Mouse (Mus musculus) layer of hippocampus, postnatal 10 days (tissue): ENCODE measurements around the gene Spata17. TPM values are rescaled to one million over a fixed set of nuclear protein-coding genes. Genes with fewer than 3 reads are reported as not detected.
A peak's percentile ranks its signal among the peaks of the same experiment; 100 is the strongest.

Experiments
- DNase-seq, 2 experiments: peaks; one replicate each; pipeline ENCODE4 v3.0.0; 2021; ENCODE audit warnings: low spot score in 2 of 2
- total RNA-seq, 2 experiments: library from RNA; stranded (reverse); gene quantifications; 2 replicates each; pipeline ENCODE4 v1.2.3; 2021

Gene Spata17
- total RNA-seq, 2 experiments from 2014 or later = 0.87 to 1.1 TPM

DNA sequence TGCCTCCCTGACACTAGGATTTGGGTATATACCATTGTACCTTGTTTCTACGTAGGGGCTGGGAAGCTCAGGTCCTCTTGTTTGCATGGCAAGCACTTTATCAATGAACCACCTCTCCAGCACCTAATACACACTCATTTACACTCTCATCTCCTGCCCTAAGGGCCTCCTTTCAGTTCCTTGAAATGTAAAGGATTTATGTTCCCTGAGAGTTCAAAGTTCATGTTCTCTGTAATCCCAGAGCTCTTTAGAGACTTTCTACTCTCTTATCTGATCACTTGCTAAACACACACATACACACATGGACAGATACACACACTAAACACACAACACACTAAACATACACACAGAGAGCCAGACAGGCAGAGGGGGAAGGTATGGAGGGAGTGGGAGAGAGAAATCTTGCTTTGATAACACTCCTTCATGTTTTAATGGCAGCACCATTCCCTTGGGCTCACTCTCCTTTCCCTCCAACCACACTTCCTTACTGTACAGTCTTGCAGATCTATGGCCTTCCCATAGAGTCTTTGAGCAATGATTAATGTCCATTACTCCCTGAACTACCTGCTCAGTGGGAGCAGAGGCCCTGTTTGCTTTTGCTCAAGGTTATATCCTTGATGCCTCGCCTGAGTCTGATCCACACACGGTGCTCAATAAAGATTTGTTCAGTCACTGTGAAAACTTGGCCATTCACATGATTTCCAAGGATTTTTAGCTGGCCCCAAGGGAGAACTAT lies 126.4 kb downstream of the Spata17 start:
- DNase-seq = no peak

DNA sequence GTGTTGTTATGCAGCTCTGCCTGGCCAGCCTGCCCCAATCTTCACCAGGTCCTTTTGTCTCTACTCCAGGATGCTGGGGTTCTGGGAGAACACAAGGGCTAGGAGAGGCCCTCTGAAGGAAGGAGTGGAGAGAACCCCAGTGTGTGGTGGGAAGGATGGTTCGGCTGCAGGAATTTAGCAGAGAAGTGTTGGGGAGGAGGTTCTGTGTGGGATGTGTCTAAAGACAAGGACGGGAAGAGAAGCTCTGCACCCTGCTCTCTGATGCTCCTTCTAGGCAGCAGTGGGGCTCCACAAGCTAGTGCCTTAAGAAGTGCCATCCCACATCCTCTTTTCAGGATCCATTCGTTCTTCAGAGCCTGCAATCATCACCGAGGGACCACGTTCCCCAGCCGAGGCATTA lies 129.2 kb downstream of the Spata17 start:
- no peak for DNase-seq

DNA sequence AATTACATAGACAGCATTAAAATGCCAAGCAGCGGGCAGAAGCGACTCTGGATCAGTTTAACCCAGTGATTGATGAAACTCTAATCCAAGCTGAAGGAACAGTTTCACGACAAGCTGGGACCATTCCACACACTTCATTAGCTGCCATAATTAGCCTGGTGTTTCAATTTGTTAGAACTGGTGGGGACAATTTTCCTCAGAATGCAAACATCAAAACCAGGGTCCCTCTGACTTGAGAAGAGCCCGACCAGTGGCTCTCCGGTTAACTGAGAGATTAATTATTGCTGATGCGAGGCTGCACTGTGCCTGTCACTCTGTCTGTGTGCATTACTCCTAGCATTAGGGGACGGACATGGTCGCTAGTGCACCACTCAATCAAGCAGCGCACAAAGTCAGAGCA lies 137.9 kb downstream of the Spata17 start:
- no peak for DNase-seq

- no peak for DNase-seq
Observed at GRCm38 (mm10) chr1:187077043-187077334, 138.3 kb downstream of the Spata17 start.

DNA sequence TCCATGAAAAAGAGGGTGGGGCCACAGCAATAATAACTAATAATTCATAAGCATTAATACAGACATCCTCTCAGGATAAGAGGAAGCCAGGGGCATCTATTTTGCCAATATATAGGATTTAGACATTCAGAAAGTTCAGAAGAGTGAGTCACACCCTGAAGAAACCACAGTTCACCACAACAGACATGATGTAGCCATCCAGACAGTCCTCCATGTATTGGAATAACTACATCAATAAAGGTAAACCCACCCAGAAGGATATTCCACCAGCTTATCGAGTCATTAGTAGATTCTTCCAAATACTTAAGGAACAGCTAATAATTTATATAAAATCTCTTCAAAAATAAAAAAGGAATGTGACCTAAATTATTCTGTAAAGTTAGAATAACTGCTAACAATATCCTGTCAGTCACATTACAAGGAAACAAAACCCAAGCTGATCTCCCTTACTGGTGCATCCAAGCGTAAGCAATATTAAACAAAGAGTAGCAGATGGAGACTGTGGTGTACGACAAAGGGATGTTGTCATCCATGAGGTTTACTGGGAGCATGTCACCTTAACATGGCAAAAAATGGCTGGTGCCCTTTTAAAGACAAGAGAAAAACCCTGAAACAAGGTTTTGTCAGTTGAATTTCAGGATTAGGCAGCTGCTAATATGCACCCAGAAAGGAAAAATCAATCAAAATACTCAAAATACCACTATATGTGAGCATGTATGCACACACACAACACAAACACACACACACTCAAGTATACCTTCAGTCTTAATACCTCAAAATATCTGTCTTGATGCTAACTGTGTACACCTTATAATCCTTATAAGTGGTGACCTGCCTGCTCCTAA lies 138.8 kb downstream of the Spata17 start:
- DNase-seq = no peak

- DNase-seq = no peak
Observed at GRCm38 (mm10) chr1:187059874-187060273, 155.4 kb downstream of the Spata17 start.

- no peak for DNase-seq
Observed at GRCm38 (mm10) chr1:187054333-187054732, 160.9 kb downstream of the Spata17 start.

DNA sequence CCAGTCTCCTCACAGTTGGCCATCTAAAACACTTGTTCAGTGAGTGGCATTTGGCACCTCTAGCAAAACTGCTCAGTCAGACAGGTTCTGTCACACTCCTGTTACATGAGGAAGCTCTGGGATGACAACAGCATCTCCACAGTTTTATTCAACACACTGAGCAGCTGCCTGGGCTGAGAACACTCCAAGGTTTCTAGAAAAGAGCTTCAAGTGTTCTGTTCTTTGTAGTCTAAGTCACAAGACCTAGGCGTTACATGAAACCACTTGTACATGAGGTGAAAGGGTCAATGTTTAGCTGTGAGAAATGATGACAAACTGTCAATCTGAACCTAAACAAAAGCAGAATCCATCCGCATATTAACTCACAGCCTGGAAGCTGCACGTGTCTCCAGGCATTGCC lies 161.4 kb downstream of the Spata17 start:
- no peak for DNase-seq

DNA sequence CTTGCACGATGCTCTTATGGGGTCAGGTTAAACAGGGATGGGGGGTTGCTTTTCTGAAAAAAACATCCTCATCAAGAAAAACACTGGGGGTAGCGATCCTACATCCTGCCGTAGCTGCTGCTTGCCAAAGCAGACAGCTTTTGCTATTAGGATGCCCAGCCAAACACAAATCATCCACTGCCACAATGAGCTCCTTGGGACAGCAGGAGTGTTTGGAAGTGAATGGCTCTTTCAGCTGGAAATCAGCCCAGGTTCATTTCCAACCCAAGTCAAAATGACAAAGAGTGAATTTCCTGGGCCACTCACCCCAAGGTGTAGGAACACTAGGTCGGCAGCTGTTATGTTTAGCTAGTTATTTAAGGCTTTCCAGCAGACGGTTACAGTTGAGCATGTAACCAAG lies 162.7 kb downstream of the Spata17 start:
- peak in 1 of 2 experiments; percentile 12 for DNase-seq

GRCm38 (mm10) chr1:187051296-187051695 lies 164.0 kb downstream of the Spata17 start:
- DNase-seq = no peak

- no peak for DNase-seq
Observed at GRCm38 (mm10) chr1:187048681-187049288, 166.5 kb downstream of the Spata17 start.

GRCm38 (mm10) chr1:187044726-187045125 lies 170.5 kb downstream of the Spata17 start:
- DNase-seq = no peak

DNA sequence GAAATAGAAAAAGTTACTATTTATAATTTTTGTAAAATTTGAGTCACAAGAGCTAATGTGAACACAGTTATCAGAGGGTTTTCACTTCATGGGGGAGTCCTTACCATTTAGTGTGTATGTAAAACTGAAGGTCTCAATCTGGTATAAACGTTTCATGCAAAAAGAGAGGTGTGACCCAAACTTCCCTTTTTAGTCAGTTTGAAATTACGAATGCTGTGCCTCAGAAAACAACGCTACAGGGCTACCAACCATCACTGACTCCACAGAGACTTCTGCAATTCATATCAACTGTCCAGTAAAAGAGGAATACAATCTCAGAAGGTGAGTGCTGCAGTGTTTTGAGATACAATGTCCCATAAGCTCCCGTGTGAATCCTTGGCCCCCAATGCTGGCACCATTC lies 175.5 kb downstream of the Spata17 start:
- no peak for DNase-seq

GRCm38 (mm10) chr1:187035785-187036184 lies 179.5 kb downstream of the Spata17 start:
- DNase-seq = no peak

- DNase-seq = peak; percentile 27 to 37
Observed at GRCm38 (mm10) chr1:187031796-187032195, 183.5 kb downstream of the Spata17 start.

- no peak for DNase-seq
Observed at GRCm38 (mm10) chr1:187028841-187029240, 186.4 kb downstream of the Spata17 start.

DNA sequence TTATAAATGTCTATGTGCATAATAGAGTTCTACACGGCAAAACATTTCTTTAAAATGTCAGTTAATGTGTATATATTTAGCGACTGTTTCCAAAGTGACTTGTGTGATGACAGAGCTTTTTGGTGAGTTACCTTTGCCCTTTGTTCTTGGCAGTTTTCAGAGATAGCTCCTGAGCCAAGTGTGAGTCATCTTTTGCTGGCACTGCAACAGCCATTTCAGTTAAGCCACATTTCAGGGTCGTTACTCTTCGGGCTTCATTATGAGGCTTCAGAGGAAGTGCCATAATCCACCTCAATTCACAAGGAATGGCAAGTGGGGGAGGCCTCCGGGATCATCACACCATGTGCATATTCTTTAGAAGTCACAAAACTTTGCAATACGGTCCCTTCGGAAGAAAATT lies 195.3 kb downstream of the Spata17 start:
- DNase-seq = no peak

- DNase-seq = no peak
Observed at GRCm38 (mm10) chr1:187016116-187016515, 199.1 kb downstream of the Spata17 start.

- no peak for DNase-seq
Observed at GRCm38 (mm10) chr1:187015673-187016072, 199.6 kb downstream of the Spata17 start.

GRCm38 (mm10) chr1:187014141-187014540 lies 201.1 kb downstream of the Spata17 start:
- no peak for DNase-seq

- DNase-seq = no peak
Observed at GRCm38 (mm10) chr1:187011601-187012000, 203.7 kb downstream of the Spata17 start.

DNA sequence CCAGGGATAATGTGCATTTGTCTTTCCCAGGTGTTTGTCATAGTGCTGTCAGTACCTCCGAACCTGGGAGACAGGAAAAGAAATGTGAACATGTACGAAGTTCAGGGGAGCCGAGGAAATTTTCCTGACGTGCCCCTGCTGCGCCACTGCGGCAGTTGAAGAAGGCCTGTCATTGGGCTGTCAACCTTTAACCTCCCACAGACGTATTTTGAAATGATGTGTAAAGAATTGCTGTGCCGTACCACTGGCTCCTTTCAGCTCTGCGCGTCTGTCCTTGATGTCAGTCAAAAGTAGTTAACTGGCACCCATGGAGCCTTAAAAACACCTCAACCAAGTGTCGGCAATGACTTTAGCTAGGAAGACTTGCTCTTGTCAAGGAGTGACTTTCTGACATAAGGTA lies 205.2 kb downstream of the Spata17 start:
- DNase-seq = no peak
